In the genomic region with DNA sequence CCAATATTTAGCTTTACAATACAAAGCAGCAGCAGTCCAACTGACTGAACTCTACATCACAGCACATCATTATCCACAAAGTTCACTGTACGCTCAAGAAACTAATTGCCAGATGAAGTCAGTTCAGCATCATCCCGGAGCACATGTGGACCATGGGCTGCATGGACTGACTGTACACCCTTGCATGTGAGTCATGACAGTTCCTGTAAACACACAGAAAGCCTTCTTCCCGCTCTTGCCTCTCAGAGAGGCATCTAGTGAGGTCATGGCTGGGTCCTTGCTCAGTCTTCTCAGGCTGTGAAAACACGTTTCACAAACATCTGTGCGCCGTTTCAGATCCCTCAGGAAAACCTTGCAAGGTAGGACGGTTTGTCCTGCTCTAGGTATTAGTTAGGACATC, we compare ENCODE assay signal across 17 mouse cellular contexts.
"Had no signal": no experiment of that assay in that cellular context is flagged by ENCODE, and none has a peak within 500 bp of the region (broad histone marks: within the 10 kb centered on the region; RNA-seq: fewer than 3 reads in every experiment).

No protein-coding gene starts in this region.

- H3K27me3 ChIP-seq: lung, embryonic 15.5 days; midbrain, embryonic 15.5 days; neural tube, embryonic 12.5 days; stomach, embryonic 15.5 days had no signal

- ATAC-seq: lung, postnatal 0 days; midbrain, embryonic 13.5 days; midbrain, embryonic 15.5 days had no signal

- H3K9ac ChIP-seq: lung, embryonic 15.5 days; midbrain, embryonic 13.5 days; midbrain, embryonic 15.5 days; neural tube, embryonic 12.5 days; stomach, embryonic 15.5 days had no signal

- H3K36me3 ChIP-seq: lung, embryonic 15.5 days; midbrain, embryonic 13.5 days; midbrain, embryonic 15.5 days; neural tube, embryonic 12.5 days; stomach, embryonic 15.5 days had no signal

- H3K27ac ChIP-seq: lung, embryonic 15.5 days; macrophage; midbrain, embryonic 13.5 days; midbrain, embryonic 15.5 days; neural tube, embryonic 12.5 days; stomach, embryonic 15.5 days; stomach, postnatal 0 days had no signal

- H3K4me2 ChIP-seq: lung, embryonic 15.5 days; midbrain, embryonic 11.5 days; midbrain, embryonic 13.5 days; midbrain, embryonic 15.5 days; neural tube, embryonic 12.5 days; stomach, embryonic 15.5 days had no signal

- H3K4me3 ChIP-seq: lung, embryonic 15.5 days; megakaryocyte, embryonic 14.5 days; midbrain, embryonic 13.5 days; midbrain, embryonic 15.5 days; neural tube, embryonic 12.5 days; stomach, embryonic 15.5 days had no signal

- H3K9me3 ChIP-seq: lung, embryonic 15.5 days; megakaryocyte, embryonic 14.5 days; midbrain, embryonic 13.5 days; midbrain, embryonic 15.5 days; neural tube, embryonic 12.5 days; stomach, embryonic 15.5 days had no signal

- DNase-seq: lung, adult 2 months; lung, postnatal 14 days; lung, postnatal 36 days; right cerebral cortex, postnatal 14 days; thymus, adult 2 months; thymus, postnatal 25 days; thymus, postnatal 4 days had no signal
